Mouse (Mus musculus): ENCODE results near the gene As3mt.
A peak's percentile ranks its signal among the peaks of the same experiment; 100 is the strongest.

Gene As3mt

DNA sequence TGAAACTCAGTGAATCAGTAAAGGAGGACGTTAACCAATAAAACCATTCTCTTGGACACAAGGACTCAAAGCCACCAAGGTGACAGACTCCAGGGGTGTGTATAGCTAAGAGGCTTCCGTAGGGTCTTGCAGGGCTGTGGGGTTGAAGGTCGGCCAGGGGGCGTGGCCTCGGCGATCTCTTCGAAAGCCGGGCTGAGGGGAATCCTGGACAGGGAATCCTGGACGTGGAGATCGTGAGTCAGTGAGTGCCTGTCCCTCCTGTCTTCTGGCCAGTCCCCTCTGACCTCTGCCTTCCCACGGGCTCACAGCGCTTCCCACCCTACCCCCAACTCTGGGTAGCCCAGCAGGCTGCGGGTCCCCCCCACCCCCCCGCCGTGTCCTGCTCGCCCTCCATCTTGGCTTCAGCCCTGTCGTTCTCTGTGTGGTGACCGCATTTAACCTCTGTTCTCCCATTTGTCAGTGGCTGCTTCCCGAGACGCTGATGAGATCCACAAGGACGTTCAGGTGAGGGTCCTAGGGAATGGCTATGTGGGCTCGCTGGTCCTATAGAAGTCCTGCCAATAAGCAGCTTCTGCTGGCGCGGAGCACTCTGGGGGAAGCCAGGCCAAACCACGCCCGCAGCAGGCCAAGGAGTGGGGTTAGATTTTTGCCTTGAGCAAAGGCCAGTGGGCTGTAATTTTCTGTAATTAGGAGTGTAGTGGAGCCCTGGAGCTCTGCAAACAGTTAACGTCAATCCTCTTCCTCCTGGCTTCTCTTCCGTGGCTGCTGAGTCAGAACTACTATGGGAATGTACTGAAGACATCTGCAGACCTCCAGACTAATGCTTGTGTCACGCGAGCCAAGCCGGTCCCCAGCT is at the start of gene As3mt:
As3mt (plus strand) TSS at position 163 of the 856 bp plus-strand sequence.
- DNase-seq, result peak; percentile 55 to 72

DNA sequence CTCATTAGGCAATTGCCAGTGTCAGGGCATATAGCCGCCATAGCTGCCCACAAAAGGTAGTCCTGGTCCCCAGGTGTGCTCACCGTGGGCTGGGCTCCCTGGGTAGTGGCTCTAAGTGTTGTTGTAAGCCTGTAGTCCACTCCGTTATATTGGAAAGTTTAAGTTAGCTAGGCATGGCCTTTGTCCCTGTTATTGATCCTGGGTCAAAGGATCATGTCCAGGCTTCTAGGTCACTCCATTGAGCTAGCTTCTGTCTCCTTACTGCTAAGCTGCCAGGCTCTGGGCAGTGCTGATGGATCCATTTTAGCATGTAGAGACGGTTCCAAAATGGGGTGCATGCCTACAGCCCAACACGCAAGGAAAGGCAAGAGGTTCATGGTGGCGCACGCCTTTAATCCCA is 48.9 kb upstream of the As3mt start:
- DNase-seq, result no peak

DNA sequence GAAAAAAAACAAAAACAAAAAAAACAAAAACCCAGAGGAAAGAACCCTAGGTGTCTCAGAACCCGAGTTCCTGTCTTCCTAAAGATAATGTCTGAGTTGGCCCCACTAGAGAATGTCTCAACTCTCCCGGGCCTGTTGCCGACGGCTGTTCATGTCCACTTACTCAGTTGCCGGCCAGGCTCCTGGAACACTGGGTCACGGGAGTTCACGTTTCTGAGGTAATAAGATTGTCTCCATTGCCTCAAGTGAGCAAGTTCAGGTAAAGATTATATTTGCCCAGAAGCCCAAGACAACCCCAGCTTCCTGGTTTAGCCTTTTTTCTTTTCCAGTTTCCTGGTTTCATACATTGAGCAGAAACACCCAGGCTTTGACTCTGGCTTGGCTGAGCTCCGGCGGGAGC is 48.4 kb upstream of the As3mt start:
- no peak for DNase-seq

DNA sequence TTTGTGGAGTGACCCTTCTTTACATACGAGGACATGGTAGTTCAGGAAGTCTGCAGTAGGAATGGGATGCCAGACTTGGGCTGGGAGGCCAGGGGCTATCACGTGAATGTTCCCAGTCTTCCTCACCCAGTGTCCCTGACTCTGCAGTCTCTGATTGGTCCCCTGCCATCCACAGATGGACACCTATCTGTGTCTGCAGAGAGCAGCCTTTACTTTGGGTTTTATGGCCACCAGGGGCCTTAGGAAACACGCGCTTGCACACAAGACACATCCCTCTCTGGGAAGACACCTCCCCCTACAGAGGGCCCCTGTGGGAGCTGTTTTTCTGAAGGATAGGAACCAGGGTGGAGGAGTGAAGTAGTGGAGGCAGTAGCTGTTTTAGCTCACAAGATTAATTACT is 45.7 kb upstream of the As3mt start:
- DNase-seq, result no peak

DNA sequence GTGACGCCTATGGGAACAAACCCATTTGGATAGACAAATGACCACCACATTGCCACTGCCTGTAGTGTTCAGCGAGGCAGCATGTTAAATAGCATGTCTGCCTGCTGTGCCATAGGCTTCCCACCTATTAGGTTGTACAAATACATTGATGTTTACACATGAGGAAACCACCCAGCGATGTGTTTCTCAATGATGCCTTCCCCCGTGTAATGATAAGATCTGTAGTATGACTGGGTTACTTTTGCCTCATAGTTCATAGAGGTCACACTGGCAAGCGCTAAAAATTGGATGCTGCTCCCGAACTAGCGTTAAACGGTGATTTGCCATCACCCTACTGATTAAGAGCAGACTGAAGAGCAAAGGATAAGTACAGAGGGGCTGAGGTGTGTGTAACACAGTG is 45.0 kb upstream of the As3mt start:
- DNase-seq, result no peak

DNA sequence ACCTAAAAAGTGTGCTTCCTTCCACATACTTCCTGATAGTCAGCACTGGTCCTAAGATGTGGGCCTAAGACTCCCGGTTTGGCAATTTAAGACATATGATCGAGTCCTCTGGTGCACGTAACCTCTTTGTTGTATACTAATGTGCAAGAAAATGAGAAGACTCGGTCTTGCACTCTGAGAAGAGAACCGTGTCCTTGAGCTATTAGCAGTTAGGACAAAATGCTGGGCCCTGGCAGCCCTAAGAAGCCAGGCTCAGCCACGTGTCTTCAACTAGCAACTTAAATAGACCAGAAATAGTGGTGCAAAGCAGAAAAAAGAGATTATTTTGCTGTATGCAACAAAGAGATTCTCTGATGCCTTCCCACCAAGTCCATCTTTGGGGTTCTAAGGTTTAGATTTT is 44.5 kb upstream of the As3mt start:
- no peak for DNase-seq

DNA sequence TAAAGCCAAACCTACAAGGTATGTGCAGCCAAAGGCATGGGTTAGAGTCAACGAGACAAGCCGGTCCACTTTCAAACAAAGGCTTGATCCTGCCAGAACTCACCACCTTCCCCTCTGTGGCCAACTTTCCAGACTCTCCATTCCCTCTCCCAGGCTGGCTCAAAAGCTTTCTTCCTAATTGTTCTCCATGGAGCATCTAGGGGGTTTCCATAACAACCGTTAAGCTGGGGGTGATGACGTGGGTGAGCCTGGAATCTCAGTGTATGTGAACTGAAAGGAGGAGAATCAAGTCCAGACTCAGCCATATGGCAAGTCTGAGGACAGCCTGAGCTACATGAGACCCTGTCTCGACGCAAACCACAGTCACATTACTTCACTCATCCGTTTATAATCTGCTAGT is 41.8 kb upstream of the As3mt start:
- no peak for DNase-seq

DNA sequence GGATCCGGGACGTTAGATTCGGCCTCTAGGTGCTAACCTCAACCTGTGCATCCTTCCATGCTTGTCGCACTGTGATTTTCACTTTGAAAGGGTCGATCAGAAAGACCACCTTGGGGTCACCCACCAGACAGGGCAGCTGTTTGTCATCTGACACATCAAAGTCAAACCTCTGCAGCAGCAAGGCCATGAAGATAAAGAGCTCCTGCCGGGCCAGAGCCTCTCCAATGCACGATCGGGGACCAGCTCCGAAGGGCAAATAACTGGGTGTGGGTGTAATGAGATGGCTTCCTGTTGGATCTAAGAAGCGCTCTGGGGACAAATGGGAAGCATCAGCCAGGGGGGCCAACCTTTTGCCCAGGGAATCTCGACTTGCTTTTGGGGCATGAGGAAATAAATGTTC is 40.0 kb upstream of the As3mt start:
- DNase-seq, result no peak

DNA sequence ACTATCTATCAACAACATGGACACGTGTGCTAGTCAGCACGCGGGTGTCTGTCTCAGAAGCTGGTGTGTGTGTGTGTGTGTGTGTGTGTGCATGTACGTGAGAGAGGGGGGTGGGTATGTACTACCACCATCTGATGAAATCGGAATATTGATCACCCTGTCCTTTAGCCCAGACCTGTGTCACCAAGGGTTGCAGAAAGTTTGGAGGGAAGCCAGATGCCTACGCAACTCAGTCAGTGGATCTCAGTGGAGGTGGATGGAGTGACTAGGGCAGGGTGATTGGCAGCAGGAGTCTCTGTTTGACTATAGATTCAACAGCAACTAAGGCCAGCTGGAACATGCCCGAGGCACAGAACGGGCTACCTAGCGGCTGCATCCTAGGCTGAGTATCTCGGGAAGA is 39.0 kb upstream of the As3mt start:
- DNase-seq, result no peak

DNA sequence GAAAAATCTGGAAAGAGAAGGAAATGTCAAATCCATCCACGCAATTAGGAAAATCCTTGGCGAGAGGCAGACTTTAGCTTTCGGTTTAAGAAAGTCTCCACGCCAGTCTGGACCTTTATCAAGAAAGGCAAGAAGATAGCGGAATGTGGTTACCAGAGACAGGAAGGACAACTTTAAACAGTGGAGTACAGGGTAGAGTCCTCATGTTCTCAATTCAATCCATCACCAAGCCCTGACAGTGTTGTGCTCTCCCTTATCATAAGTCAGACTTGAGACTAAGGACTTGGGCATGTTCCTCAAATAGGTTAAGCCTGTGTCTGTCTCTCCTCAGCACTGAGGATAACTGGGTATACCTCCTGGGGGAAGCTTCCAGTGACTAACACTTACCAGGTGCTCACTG is 37.5 kb upstream of the As3mt start:
- no peak for DNase-seq

DNA sequence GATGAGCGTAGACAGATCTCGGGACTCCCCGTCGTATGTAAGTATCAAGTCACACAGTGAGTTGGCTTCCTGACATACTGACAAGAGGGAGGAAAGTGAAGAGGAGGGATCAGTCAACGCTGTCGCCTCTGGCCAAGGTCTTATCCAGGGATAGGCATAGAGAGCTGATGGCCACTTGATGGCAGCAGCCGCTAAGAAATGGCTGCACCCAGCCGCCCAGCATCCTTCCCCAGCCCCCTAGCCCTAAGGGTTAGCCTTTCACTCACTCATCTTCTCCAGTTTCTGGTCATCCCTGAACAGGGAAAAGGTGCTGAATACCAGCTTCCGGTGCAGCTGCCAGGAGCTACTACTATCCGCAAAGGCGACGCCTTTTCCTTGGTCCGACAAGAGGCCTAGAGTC is 36.6 kb upstream of the As3mt start:
- DNase-seq, result peak; percentile 41 to 62

DNA sequence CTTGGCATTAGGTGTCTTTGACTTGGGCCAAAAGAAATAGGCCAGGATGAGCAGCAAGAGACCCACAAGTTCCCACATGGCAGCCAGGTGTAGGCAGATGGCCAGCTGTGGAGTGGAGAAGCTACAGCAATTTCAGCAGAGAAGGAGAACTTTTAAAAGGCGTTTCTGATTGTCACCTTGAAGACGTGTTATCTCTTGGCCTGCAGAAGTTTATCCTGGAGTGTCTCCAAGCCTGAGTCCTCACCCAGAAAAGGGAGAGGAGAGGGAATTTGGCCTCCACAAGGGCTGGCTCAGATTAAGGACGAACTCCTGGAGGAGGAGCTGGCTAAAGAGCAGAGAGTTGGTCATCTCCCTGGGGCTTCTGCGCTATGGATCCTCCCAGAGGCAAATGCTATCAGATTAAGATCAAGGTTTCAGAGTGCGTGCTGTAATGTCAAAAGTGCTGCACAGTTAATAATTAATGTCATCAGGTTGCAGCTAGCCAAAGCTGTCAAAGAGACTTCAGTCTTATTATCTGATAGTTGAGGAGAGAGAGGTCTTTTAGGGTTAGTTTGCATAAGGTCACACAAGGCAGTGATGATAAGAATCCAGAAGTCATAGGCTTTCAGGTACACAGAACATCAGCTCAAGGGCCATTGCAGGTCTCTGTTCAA is 34.4 kb upstream of the As3mt start, which contains the start of gene Cyp17a1:
Cyp17a1 (minus strand) TSS at position 407 of the 653 bp plus-strand sequence.
- DNase-seq, result no peak

DNA sequence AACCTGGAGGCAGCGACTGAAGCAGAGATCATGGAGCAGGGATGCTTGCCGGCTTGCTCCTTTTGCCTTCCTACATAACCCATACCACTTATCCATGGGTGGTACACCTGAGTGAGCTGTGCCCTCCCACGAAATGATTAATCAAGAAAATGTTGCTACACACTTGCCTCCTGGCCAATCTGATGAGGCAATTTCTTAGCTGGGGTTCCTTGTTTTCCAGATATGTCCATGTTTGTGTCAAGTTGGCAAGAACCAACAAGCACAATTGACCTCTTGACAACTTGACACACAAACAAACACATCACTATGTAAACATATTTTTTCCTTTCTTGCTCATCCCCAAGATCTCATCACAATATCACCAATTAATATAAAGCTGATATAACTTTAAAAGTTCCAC is 31.6 kb upstream of the As3mt start:
- DNase-seq, result no peak

DNA sequence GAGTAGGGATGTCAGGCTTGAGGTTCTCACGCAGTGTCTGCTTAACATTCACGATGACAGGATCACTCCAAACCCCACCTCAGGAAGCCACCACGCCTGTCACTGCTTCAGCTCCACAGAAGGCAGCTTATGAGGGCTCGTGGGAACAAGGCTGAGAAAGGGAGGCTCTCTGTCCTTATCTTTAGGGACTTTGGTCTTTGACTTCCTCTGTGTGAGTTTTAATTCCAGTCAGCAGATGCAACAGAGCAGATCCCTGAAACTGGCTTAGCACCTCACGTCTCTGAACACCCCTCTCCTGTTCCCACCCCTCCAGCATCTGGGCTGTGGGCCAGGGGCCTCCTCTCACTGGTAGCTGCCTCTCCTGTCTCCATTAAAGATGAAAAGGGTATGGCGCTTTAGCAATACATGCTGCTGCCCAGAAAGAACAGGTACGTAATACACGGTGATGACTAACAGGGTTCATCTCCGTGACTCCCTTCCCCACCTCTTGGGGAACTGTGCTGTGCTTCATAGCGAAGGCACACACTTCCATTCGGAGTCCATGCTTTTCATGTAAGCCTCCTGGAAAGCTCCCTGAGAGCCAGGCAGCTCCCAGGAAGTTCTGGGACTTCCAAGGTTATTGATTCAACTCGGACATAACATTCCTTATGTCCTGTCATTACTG is 27.4 kb upstream of the As3mt start:
- no peak for DNase-seq

DNA sequence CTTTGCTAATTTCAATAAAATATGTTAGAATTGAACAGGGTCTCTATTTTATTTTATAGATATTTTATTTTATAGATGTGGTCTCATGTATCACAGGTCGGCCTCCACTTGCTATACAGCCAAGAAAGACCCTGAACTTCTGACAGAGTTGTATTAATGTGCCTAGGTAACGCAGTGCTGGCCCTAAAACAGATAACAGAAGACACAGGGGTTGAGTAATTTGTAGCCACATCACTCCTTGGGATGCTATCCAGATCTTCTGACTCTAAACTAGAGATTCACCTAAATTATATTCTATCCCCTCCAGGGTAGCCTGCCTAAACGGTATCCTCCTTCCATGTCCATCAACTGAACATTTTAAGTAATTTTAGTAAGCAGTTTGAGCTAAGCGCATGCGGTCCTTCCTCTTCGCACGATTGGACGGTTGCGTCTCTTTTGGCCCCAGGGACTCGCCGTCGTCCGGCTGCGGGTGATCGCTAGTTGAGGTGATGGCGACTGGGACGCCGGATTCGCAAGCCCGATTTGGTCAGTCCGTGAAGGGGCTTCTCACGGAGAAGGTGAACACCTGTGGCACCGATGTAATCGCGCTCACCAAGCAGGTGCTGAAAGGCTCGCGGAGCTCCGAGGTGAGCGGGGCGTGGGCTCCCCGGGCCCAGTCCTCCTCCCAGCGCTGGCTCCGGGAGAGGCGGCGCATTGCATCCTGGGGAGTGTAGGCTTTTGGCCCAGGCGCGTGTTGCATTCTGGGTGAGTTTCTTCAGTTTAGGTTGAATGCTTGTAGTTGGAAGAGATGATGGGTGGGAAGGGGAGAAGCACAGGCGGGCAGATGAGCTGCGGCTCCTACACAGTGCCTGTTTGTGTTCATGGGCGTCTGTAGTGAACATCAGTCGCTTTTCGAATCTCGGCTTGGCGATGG is 17.5 kb upstream of the As3mt start, which contains the start of gene Borcs7:
Borcs7 (plus strand) TSS at position 447 of the 913 bp plus-strand sequence.
- DNase-seq, result peak; percentile 73 to 85

DNA sequence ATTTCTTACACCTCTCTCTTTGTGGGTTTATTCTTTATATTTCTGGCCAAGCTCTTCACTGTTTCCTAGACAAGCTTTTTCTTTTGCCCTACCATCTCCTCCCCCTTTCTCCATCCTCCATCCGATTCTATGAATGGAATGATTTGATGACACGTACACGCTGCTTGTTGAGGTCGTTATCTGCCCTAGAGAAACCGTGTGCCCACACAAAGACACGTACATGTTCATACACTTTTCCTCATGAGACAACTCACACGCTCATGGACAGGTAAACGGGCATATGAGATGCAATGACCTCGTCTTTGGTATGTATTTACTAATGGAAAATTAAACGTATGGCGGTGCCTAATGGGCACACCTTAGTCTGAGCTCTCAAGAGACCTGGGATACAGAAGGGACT is 16.9 kb upstream of the As3mt start:
- no peak for DNase-seq

DNA sequence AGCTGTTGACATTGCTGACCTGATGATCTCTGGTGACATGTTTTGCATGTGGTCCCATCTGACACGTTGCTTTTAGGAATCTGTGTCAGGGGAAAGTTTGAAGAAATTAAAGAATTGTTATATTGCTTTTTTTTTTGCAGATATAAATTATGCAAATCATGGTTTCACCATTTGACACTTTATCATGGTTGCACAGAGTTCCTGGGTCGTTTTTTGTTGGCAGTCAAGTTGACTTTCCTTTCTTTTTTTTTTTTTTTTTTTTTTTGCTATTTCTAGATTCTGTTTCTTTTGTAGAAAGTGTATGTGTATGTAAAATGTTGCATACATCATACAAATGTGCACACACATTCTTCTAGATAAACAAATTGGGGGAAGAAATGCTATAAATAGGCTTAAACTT is 16.2 kb upstream of the As3mt start:
- no peak for DNase-seq

DNA sequence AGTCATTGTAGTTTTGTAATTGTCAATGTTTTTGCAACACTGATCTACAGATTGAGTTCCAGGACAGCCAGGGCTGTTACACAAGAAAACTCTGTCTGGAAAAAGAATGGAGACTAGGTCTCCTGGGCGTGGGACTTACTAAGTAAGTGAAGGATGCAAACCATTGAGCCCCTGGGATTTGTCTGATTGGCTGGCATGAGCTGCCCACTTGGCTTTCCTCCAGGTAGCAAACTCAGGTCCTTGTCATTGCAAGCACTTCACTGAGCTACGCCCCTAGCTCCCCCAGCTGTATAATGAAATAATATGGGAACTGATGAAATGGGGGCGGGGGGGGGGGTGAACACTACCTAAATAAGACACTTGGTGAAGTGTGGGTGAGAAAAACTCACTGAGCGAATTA is 14.1 kb upstream of the As3mt start:
- DNase-seq, result no peak

DNA sequence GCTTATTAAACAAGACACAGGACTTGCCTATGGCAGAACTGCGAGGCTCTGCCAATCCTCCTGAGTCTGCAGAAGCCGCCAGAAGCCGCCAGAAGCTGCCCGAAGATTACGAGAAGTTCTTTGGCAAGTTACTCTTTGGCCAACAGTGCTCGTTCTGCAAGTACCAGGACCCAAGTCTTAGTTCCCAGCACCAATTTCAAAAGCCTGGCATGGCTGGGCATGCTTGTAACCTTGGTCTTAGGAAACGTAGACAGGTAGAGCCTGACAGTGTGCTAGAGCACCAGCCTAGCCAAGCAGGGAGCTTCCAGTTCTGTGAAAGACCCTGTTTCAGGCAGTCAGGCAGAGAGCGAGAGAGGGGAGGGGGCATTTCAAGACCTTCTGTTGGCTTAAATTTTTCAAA is 10.8 kb upstream of the As3mt start:
- no peak for DNase-seq

DNA sequence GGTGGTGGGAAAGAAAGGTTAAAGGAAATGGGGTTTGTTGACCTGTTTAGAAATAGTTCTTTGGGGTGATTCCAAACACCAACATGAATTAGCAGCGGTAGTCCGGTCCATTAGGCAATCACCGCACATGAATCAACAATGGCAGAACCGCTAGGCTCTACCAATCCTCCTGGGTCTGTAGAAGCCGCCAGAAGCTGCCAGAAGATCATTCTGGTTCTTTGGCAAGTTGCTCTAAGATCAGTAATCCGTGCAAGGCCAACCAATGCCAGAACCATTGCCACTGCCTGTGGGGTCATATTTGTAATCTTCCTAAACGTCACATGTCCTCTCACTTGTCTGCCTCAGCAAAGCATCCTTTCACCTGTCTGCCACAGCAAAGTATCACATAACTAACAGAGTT is 10.3 kb upstream of the As3mt start:
- DNase-seq, result no peak

DNA sequence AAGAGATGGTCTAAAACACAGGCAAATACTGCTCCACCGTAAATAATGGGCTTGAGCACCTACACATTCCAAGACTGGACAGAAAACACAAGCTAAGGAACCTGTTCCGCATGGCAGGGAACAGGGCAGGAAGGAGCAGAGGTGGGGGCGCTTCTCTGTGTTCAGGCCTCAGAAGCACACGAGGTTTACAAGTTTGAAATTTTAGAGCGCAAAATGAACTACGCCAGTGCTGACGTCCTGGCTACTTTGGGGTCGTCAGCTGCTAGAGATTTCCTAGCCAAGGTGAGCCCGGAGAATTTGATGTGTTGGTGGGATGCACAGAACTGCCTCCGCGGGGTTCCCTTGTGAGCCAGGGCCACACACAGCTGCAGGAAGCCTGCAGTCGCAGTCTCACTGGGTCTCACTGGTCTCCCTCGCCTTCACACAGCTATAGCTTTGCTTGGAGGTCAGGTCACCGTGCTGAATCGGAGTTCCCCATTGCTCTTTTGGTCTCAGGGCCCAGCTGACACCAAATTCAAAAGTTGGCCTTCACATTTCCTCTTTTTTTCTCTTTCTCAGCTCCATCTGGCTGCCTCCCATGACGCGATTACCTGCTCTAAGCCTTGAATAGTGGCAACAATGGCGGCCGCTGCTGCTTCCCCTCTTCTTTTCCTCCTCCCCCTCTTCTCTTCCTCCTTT is 9.3 kb upstream of the As3mt start:
- peak; percentile 37 to 52 for DNase-seq

DNA sequence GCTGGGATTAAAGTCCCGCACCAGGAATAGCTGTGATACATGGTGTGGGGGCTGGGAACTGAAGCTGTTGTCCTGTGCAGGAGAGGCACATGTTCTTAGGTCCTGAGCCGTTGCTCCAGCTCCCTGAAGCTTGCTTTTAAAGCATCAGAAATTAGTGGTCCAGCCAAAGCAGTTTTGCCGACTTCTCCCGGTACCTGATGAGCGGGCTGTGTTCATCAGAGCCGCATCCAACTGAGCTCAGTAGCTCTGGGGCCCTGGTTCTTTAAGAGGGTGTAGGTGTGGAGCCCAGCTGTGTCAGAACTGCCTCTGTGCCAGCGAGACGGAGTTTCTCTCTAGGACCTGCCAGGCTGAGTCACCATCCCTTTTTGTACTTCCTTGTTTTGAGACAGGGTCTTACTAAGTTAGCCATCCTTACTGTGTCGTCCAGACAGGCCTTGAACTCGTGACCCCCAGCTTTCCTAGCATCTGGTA is 8.2 kb upstream of the As3mt start:
- DNase-seq, result no peak

Measured in spleen, adult 18-20 months (tissue).